Mouse (Mus musculus) urinary bladder, postnatal 25 days (tissue): ENCODE measurements around the gene Rasl12.

Experiments
- DNase-seq: peaks from one replicate; pipeline ENCODE4 v3.0.0; 2022; ENCODE audit warnings: low spot score

Gene Rasl12

GRCm38 (mm10) chr9:65444692-65445091, 46.4 kb downstream of the Rasl12 start:
- no peak for DNase-seq

GRCm38 (mm10) chr9:65447951-65448350, 49.6 kb downstream of the Rasl12 start:
- no peak for DNase-seq

- DNase-seq = no peak
Measured at GRCm38 (mm10) chr9:65458975-65459374, 60.7 kb downstream of the Rasl12 start.

DNA sequence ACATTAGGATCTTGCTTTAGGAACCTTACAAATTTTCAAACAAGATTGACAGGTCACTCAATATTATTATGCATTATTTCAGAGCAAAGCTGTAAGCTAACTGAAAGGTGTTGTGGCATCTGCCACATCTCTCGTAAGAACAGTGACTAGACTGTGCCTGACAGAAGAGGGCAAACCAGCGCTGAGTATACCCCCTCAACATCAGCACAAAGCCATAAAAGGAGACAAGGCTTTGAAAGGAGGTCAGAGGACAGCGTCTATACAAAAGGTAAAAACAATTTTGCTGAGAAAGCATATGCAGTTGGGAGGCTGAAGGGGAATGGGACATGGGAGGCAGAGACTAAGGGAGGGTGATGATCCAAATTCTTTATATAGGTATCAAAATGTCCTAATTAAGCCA, 61.9 kb downstream of the Rasl12 start:
- DNase-seq = no peak

DNA sequence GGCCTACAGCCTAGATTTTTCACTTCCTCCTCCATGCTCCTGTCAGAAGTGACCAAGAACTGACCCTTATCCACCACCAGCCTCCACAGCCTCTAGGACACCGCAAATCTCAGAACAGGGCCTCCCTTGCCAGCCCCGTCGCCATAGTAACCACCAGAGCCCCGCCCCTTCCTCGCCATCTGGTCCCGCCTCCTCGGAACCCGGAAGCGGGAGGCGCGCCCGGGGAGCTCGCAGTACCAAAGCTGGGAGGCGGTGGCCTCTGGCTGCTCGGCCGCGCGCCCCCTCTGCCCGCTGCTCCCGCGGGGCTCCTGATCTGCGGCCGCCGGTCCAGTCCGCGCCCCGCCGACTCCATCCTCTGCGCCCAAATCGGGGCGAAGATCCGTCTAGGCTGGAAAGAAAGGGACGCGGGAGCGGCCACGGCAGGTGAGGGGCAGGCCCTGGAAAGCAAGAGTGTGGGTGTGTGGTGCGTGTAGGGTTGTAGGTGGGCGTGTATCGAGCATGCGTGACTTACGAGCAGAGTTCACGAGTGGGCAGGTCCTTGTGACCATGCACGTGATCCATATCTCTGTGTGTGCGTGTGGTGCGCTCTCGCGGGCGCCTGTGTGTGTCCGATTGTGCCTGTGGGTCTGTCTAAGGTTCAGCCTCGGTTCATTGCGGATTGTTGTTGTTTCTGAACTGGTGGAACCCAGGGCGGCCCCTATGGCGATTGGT, 62.6 kb downstream of the Rasl12 start, which contains the start of gene Spg21:
Spg21 (plus strand) TSS at position 216 of the 711 bp plus-strand sequence.
- peak; percentile 97 for DNase-seq

DNA sequence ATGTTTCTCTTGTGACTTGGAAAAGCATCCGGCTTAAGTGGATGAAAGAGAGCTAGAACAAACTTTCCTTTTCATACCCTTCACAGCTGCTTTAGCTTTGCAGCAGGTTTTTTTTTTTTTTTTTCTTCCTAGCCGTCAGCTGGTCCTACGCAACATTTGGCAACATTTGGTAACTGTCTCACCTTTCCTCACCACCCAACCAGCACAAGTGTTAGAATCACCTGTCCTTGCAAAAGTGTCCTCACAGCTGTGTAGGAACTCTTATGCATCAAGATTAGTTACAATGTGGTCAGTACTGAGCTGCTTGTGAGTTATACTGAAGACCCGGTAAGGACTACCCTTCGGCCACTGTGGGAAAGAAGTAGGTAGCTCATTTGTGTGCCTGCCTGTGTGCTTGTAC, 64.2 kb downstream of the Rasl12 start:
- DNase-seq = no peak

GRCm38 (mm10) chr9:65464161-65464560, 65.9 kb downstream of the Rasl12 start:
- peak; percentile 20 for DNase-seq
